Mouse (Mus musculus) heart, postnatal 0 days (tissue): Measurements from ENCODE around the gene Fgd3. TPM values are rescaled to one million over a fixed set of nuclear protein-coding genes. Genes with fewer than 3 reads are reported as not detected.
A peak's percentile ranks its signal among the peaks of the same experiment; 100 is the strongest.

Source experiments
- ATAC-seq: fragments of 200-750 bp; cut with Nextera tagmentation; 2 replicates; pipeline ENCODE4 v1.8.0; 2017; ENCODE audit warnings: low read depth, moderate number of reproducible peaks, moderate library complexity; ENCODE audit not compliant: insufficient read depth
- DNase-seq: peaks from one replicate; pipeline ENCODE4 v3.0.0-alpha.2; 2016; ENCODE audit warnings: low spot score
- H3K27ac ChIP-seq: fragments of 300-500 bp; sonication (generic); 2 replicates; pipeline ENCODE4 v1.5.1; 2014; ENCODE audit warnings: low read depth, mild to moderate bottlenecking
- H3K27me3 ChIP-seq: fragments of 300-500 bp; sonication (generic); 2 replicates; pipeline ENCODE4 v1.6.1; 2014; ENCODE audit warnings: low read length, mixed read lengths; ENCODE audit not compliant: control insufficient read depth, insufficient read depth
- H3K36me3 ChIP-seq: fragments of 300-500 bp; sonication (generic); replicated peaks from 2 replicates; pipeline ENCODE4 v1.6.1; 2014; ENCODE audit warnings: low read length, mixed read lengths; ENCODE audit not compliant: control insufficient read depth, insufficient read depth
- H3K4me1 ChIP-seq: fragments of 300-500 bp; sonication (generic); 2 replicates; pipeline ENCODE4 v1.6.1; 2014; ENCODE audit warnings: antibody characterized with exemption; ENCODE audit not compliant: control insufficient read depth, insufficient read depth
- H3K4me2 ChIP-seq: fragments of 300-500 bp; sonication (generic); 2 replicates; pipeline ENCODE4 v1.6.1; 2014; ENCODE audit warnings: low read depth, mild to moderate bottlenecking, low read length, moderate library complexity
- H3K4me3 ChIP-seq: fragments of 300-500 bp; sonication (generic); 2 replicates; pipeline ENCODE4 v1.5.1; 2014; ENCODE audit warnings: low read depth, low read length
- H3K9ac ChIP-seq: fragments of 300-500 bp; sonication (generic); replicated peaks from 2 replicates; pipeline ENCODE4 v1.6.1; 2014; ENCODE audit warnings: low read depth, low read length, mixed read lengths
- H3K9me3 ChIP-seq: fragments of 300-500 bp; sonication (generic); replicated peaks from 2 replicates; pipeline ENCODE4 v1.6.1; 2016; ENCODE audit warnings: low read length; ENCODE audit not compliant: control insufficient read depth
- CTCF ChIP-seq: IDR thresholded peaks from 2 replicates; pipeline ENCODE4 v1.5.1; 2016; ENCODE audit warnings: antibody characterized with exemption, control low read depth, low read depth
- EP300 ChIP-seq: IDR thresholded peaks from 2 replicates; pipeline ENCODE4 v1.6.1; 2016; ENCODE audit warnings: antibody characterized with exemption, low read depth
- WGBS: fragments of 180-500 bp; shearing (Covaris S2); extraction: QIAGEN DNeasy Blood & Tissue Kit; methylation state at CpG from one replicate; pipeline ENCODE4 v1.1.7; 2014; 5-methylcytosine and 5-hydroxymethylcytosine counted together
- polyA plus RNA-seq: library from polyadenylated mRNA; unstranded; fragments of >200 nt; fragmentation: Nextera tagmentation; extraction: Ambion mirVana; gene quantifications from 2 replicates; pipeline ENCODE4 v1.2.1, GENCODE M21; 2015
- total RNA-seq: library from RNA; depleted of rRNA; stranded (reverse); fragments of >200 nt; gene quantifications from 2 replicates; pipeline ENCODE4 v1.2.3, GENCODE M21; 2014; ENCODE audit warnings: low replicate concordance

The Fgd3 gene
- total and polyA plus RNA-seq, 2 experiments from 2014 or later, result 0.05 to 1.6 TPM

GRCm38 (mm10) chr13:49224314-49224713 is 95.8 kb downstream of the Fgd3 start:
- Histone ChIP-seq H3K4me3 (no peak overlapping the region), H3K27ac (no peak overlapping the region), H3K36me3 (no peaks in the 10 kb centered on the region), H3K4me2 (no peak overlapping the region), H3K4me1 (no peaks in the 10 kb centered on the region), H3K9me3 (peaks cover 4% of the 10 kb centered on the region; the same call in 1 of the 2 replicates), H3K9ac (no peak overlapping the region), H3K27me3 (no peaks in the 10 kb centered on the region)
- TF ChIP-seq EP300, result no peak
- TF ChIP-seq CTCF, result no peak
- DNase-seq (no peak), ATAC-seq (no peak)
- 10% methylated on average over 10 of the region's 10 CpGs for WGBS

GRCm38 (mm10) chr13:49220912-49221311 is 99.2 kb downstream of the Fgd3 start:
- WGBS, result 26% methylated on average over 5 of the region's 5 CpGs
- Histone ChIP-seq H3K4me1 (peaks cover 5% of the 10 kb centered on the region; the same call in 1 of the 2 replicates), H3K36me3 (no peaks in the 10 kb centered on the region), H3K27me3 (no peaks in the 10 kb centered on the region), H3K9ac (no peak overlapping the region), H3K4me2 (no peak overlapping the region), H3K9me3 (peaks cover 4% of the 10 kb centered on the region; the same call in 1 of the 2 replicates), H3K4me3 (no peak overlapping the region), H3K27ac (no peak overlapping the region)
- TF ChIP-seq CTCF, result no peak
- no peak for TF ChIP-seq EP300
- DNase-seq (no peak), ATAC-seq (no peak)

- DNase-seq, result no peak
Measured at GRCm38 (mm10) chr13:49219367-49219766, 100.7 kb downstream of the Fgd3 start.

DNA sequence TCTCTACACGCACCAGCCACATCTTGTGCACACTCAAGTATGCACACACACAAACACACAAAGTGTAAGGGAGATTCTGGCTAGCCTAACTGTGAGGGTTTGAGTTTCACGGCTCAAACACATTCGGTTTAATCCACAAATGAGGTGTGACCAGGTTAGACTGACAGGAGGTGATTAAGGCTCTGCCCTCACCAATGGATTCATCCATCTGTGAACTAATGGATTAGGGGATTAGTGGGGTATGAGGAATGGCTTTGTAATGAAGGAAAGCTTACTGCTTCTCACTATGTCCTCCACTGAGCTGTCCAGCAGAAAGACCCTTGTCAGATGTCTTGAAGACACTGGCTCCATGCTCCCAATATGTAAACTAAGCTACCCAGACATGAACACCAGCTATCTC is 101.5 kb downstream of the Fgd3 start:
- Histone ChIP-seq H3K4me1 (peaks cover 20% of the 10 kb centered on the region), H3K9me3 (peaks cover 4% of the 10 kb centered on the region; the same call in 1 of the 2 replicates), H3K27ac (no peak overlapping the region), H3K4me3 (no peak overlapping the region), H3K9ac (no peak overlapping the region), H3K36me3 (no peaks in the 10 kb centered on the region), H3K27me3 (no peaks in the 10 kb centered on the region), H3K4me2 (no peak overlapping the region)
- TF ChIP-seq EP300 (no peak), CTCF (no peak)
- 65% methylated on average over 3 of the region's 3 CpGs for WGBS
- DNase-seq, result no peak
- no peak for ATAC-seq

More at GRCm38 (mm10) chr13:49219367-49219766, 100.7 kb downstream of the Fgd3 start:
- Histone ChIP-seq H3K36me3 (no peaks in the 10 kb centered on the region), H3K9ac (no peak overlapping the region), H3K27me3 (no peaks in the 10 kb centered on the region), H3K4me1 (peaks cover 13% of the 10 kb centered on the region), H3K27ac (no peak overlapping the region), H3K4me3 (no peak overlapping the region), H3K9me3 (peaks cover 4% of the 10 kb centered on the region; the same call in 1 of the 2 replicates), H3K4me2 (no peak overlapping the region)
- WGBS, result 71% methylated on average over 4 of the region's 4 CpGs
- no peak for ATAC-seq
- TF ChIP-seq CTCF (no peak), EP300 (no peak)

GRCm38 (mm10) chr13:49216808-49217561 is 103.1 kb downstream of the Fgd3 start:
- Histone ChIP-seq H3K27ac (peak overlapping the region; percentile 44), H3K36me3 (no peaks in the 10 kb centered on the region), H3K9ac (no peak overlapping the region), H3K4me2 (no peak overlapping the region; the same call in 1 of the 2 replicates), H3K27me3 (no peaks in the 10 kb centered on the region), H3K4me1 (peaks cover 28% of the 10 kb centered on the region), H3K4me3 (no peak overlapping the region), H3K9me3 (peaks cover 4% of the 10 kb centered on the region; the same call in 1 of the 2 replicates)
- no peak for DNase-seq
- TF ChIP-seq EP300 (no peak), CTCF (no peak)
- WGBS, result 60% methylated on average over 9 of the region's 9 CpGs
- no peak for ATAC-seq

GRCm38 (mm10) chr13:49216220-49216552 is 103.9 kb downstream of the Fgd3 start:
- DNase-seq (no peak), ATAC-seq (peak; percentile 19; the same call in 1 of the 2 replicates)
- H3K4me3 ChIP-seq, result peak overlapping the region; percentile 77
- H3K4me1 ChIP-seq, result peaks cover 33% of the 10 kb centered on the region
- H3K27ac ChIP-seq, result peak overlapping the region; percentile 95
- H3K9me3 ChIP-seq, result peaks cover 4% of the 10 kb centered on the region; the same call in 1 of the 2 replicates
- H3K9ac ChIP-seq, result peak overlapping the region; percentile 87
- no peaks in the 10 kb centered on the region for H3K27me3 ChIP-seq
- H3K36me3 ChIP-seq, result no peaks in the 10 kb centered on the region
- H3K4me2 ChIP-seq, result peak overlapping the region; percentile 74
- WGBS, result 5% methylated on average over 17 of the region's 17 CpGs
- TF ChIP-seq EP300 (no peak), CTCF (no peak)
